Mouse (Mus musculus) lung, postnatal 0 days (tissue): ENCODE results near the gene Fgd6.

Experiments used
- CTCF ChIP-seq: IDR thresholded peaks from 2 replicates; pipeline ENCODE4 v1.5.1; 2016; ENCODE audit warnings: antibody characterized with exemption, mild to moderate bottlenecking
- EP300 ChIP-seq: IDR thresholded peaks from 2 replicates; pipeline ENCODE4 v1.6.1; 2016; ENCODE audit warnings: antibody characterized with exemption, mild to moderate bottlenecking, control low read depth

GRCm38 (mm10) chr10:94133081-94133480 is 97.3 kb downstream of the Fgd6 start:
- TF ChIP-seq CTCF (no peak), EP300 (no peak)
